ENCODE assay signal across 15 mouse cellular contexts in the genomic region with DNA sequence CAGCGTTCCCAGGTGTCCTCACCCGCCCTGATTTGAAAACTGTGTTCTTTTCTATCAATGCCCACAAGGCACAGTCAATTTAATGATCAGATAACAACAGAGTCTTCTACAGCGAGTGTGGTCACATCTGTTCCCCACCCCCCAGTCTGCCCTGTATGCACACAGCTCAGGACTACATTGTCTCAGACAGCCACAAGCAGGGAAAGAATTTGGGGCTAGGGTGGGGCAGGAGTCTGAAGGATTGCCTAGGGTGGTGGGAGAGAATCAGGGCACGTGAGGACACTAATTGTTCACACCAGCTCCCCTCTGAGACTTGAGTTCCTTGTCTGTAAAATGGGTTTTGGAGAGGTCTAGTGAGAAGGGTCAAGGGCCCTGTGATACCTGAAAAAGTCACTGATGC. TPM values are rescaled to one million over a fixed set of nuclear protein-coding genes. Genes with fewer than 3 reads are reported as not detected.
"Had no signal": no experiment of that assay in that cellular context is flagged by ENCODE, and none has a peak within 500 bp of the region (broad histone marks: within the 10 kb centered on the region; RNA-seq: fewer than 3 reads in every experiment).

No protein-coding gene starts in this region.

- H3K9ac ChIP-seq: lung, embryonic 14.5 days; midbrain, embryonic 12.5 days; neural tube, embryonic 13.5 days; stomach, embryonic 15.5 days had no signal

- H3K27me3 ChIP-seq: midbrain, embryonic 12.5 days; neural tube, embryonic 13.5 days; stomach, embryonic 15.5 days had no signal

- ATAC-seq: midbrain, embryonic 16.5 days had no signal

- H3K4me3 ChIP-seq: midbrain, embryonic 10.5 days; midbrain, embryonic 12.5 days; myocyte; neural tube, embryonic 13.5 days; stomach, embryonic 15.5 days had no signal

- H3K4me1 ChIP-seq: midbrain, embryonic 12.5 days; neural tube, embryonic 13.5 days; stomach, embryonic 15.5 days had no signal

- H3K9me3 ChIP-seq: midbrain, embryonic 10.5 days; midbrain, embryonic 12.5 days; neural tube, embryonic 13.5 days; stomach, embryonic 15.5 days had no signal

- H3K27ac ChIP-seq: midbrain, embryonic 10.5 days; midbrain, embryonic 12.5 days; neural tube, embryonic 13.5 days; stomach, embryonic 15.5 days; stomach, postnatal 0 days had no signal

- H3K36me3 ChIP-seq: midbrain, embryonic 10.5 days; midbrain, embryonic 12.5 days; neural tube, embryonic 13.5 days; stomach, embryonic 15.5 days had no signal

- H3K4me2 ChIP-seq: lung, embryonic 14.5 days; midbrain, embryonic 12.5 days; neural tube, embryonic 13.5 days; stomach, embryonic 15.5 days had no signal

- DNase-seq: lung, embryonic 14.5 days; lung, postnatal 10 days; lung, postnatal 4 days; midbrain, embryonic 14.5 days; right cerebral cortex, postnatal 14 days; thymus, adult 2 months; thymus, postnatal 25 days; thymus, postnatal 4 days had no signal

RNA-seq across cellular contexts. Expression of gene Fgr, which starts 19.7 kb away (rescaled TPM):
- polyA plus RNA-seq: myocyte; neural tube, embryonic 13.5 days had no signal
